Mouse (Mus musculus): Measurements from ENCODE around the gene Timm23. TPM values are rescaled to one million over a fixed set of nuclear protein-coding genes. Genes with fewer than 3 reads are reported as not detected.

The Timm23 gene
- polyA plus RNA-seq, 1 experiment from 2014 or later = 289 TPM

Other genes starting within 250 kb of the Timm23 start
- gene Galnt15, start 172.9 kb downstream of the Timm23 start, polyA plus RNA-seq (2015; fragmentation: Nextera tagmentation; extraction: Ambion mirVana) = 0.23 and 0.24 TPM in 2 replicates
- 31.9 and 38.8 TPM in 2 replicates for gene Oxnad1, start 116.5 kb downstream of the Timm23 start, polyA plus RNA-seq (2015; fragmentation: Nextera tagmentation; extraction: Ambion mirVana)
- 76.6 and 96.8 TPM in 2 replicates for gene Dph3, start 116.2 kb downstream of the Timm23 start, polyA plus RNA-seq (2015; fragmentation: Nextera tagmentation; extraction: Ambion mirVana)
- not detected in 2 replicates for gene Msmb, start 59.9 kb downstream of the Timm23 start, polyA plus RNA-seq (2015; fragmentation: Nextera tagmentation; extraction: Ambion mirVana)
- 117 and 141 TPM in 2 replicates for gene Ncoa4, start 42.0 kb downstream of the Timm23 start, polyA plus RNA-seq (2015; fragmentation: Nextera tagmentation; extraction: Ambion mirVana)
- 22.3 and 22.8 TPM in 2 replicates for gene Parg, start 51 bp upstream of the Timm23 start, polyA plus RNA-seq (2015; fragmentation: Nextera tagmentation; extraction: Ambion mirVana)
- 14.6 and 16.1 TPM in 2 replicates for gene Ogdhl, start 120.1 kb upstream of the Timm23 start, polyA plus RNA-seq (2015; fragmentation: Nextera tagmentation; extraction: Ambion mirVana)
- gene 1700024G13Rik, start 186.5 kb upstream of the Timm23 start, polyA plus RNA-seq (2015; fragmentation: Nextera tagmentation; extraction: Ambion mirVana) = not detected in 2 replicates